Mouse (Mus musculus): ENCODE measurements around the gene Gse1.
A peak's percentile ranks its signal among the peaks of the same experiment; 100 is the strongest.

Gene Gse1

GRCm38 (mm10) chr8:120513638-120514461 lies 285.6 kb downstream of the Gse1 start:
- DNase-seq (ENCODE audit: low read depth, low spot score) = no peak

DNA sequence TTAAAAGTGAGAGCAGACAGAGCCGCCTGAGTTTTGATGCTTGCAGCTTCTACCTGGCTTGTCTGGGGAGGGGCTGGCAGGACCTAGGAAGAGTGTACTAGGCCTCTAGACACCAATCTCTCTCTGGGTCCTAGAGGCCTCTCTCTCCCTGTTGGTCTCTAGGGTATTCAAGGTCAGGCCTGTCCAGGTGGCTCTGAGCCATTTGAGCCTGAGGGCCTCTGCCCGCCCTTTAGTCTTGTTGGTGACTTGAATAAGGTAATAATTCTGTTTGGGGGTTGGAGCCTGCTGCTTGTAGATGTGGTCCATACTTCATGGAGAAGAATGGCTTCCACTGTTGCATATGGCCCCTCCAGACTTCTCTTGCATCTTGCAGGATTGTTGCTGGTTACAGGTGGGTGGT lies 287.0 kb downstream of the Gse1 start:
- no peak for DNase-seq (ENCODE audit: low read depth, low spot score)

- no peak for DNase-seq (ENCODE audit: low read depth, low spot score)
Measured at GRCm38 (mm10) chr8:120515650-120516049, 287.4 kb downstream of the Gse1 start.

DNA sequence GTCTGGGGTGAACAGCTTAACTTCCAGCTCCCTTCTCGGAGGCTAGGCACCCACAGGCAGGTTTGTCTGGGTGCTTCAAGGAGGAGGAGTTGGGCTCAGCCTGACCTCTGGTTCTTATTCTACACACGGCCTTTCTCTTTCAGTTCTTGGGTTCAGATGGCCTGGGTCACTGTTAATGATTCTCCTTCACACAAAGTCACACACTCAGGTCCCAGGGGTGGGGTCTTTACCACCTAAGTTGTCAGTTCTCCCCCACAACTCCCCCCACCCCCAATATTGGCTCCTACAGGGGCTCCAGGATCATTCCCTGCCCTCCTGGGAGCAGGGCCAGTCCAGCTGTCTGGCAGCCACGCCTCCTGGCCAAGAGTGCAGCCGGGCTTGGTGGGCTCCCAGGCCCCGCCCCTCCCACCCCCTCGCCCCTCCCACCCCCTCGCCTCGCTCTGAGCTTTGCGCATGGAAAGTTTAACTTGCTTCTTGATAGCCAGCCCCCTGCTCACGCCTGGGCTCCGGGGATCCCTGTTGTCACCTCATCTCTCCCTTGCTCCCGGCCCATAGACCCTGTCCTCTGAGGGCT lies 288.0 kb downstream of the Gse1 start:
- no peak for DNase-seq (ENCODE audit: low read depth, low spot score)

DNA sequence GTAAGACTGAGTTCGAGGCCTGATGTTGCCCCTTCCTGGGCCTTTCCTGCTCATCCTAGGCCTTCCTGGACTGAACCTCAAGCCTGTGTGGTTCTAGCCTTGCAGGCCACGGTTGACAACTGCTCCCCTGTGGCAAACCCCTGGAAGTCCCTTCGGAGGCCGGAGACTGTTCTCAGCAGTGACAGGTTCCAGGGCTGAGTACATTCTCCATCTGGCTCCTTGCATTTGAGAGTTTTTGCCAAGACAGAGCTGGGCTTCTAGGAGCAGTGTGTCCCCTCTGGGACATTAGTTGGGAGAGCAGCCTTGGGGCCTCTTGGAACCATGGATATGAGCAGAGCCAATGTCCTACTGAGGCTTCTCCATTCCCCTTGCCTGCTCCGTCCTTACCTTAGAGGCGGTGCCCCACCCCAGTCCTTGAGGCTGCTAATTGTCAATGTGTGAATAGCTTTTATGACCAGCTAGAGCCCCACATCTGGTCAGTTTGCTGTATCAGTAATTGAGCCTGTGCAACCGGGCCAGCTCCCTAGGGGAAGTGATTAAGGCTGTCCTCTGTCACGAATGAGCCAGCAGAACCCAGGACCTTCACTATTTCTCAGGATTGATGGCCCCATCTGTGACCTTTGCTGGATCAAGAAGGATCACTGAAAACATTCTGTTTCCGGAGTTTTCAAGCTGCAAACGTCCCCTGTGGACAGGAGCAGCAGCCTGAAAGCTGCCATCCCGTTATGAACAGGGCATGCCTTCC lies 289.6 kb downstream of the Gse1 start:
- DNase-seq (ENCODE audit: low read depth, low spot score) = no peak

- peak; percentile 58 for DNase-seq (ENCODE audit: low read depth, low spot score)
Measured at GRCm38 (mm10) chr8:120518736-120519534, 290.7 kb downstream of the Gse1 start.

DNA sequence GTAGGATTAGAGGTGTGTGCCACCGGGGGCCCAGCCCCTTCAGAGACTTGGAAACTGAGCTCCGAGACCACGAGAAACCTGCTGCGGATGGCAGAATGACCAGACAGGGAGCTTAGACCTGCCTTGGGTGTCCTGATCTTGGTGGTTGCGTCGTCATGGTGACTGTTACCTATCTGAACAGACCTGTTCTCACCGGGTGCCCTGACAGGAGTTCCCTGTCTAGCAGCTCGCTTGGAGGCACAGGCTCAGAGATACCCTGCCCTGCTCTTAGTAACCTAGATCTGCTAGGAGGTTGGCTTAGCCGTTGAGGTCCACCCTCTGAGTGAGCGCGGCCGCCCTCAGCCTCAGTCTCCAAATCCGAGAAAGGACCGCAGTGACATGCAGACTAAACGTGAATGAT lies 292.0 kb downstream of the Gse1 start:
- no peak for DNase-seq (ENCODE audit: low read depth, low spot score)

- no peak for DNase-seq (ENCODE audit: low read depth, low spot score)
Measured at GRCm38 (mm10) chr8:120520707-120521590, 292.7 kb downstream of the Gse1 start.

- DNase-seq (ENCODE audit: low read depth, low spot score) = no peak
Measured at GRCm38 (mm10) chr8:120521591-120521965, 293.3 kb downstream of the Gse1 start.

DNA sequence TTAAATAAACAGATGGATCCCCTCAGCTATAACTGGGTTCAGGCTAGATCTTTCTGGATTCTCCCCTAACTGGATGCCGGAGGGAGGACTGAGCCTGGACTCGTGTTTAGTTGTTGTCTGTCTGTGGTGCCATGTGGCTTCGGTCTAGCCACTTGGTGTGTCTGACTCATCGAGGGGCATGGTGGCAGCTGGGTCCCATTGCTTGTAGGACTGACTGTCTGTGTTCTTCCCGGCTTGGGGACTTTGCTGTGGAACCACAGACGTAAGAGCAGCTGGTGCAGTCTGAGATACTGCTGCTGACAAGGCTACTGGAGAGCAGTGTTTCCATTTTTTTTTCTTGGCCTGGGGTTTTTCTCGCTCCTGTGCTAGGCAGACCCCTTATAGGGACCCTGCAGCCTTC lies 295.4 kb downstream of the Gse1 start:
- DNase-seq (ENCODE audit: low read depth, low spot score) = no peak

DNA sequence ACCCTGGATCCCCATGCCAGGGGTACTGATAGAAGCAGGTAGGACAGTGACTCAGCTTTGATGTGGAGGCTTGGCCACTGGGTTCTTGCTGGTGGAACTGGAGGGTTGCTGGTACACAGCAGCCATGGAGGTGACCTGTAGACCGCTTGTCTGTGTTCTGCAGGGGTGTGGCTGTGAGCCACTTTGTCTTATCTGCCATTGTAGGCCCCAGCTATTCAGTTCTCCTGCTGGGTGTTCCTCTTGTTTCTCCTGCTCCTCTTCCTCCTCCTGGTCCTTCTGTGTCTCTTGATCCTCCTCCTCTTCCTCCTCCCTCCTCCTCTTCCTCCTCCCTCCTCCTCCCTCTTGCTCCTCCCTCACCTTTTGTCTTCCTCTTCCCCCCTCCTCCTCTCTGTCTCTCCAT lies 296.9 kb downstream of the Gse1 start:
- DNase-seq (ENCODE audit: low read depth, low spot score) = no peak

DNA sequence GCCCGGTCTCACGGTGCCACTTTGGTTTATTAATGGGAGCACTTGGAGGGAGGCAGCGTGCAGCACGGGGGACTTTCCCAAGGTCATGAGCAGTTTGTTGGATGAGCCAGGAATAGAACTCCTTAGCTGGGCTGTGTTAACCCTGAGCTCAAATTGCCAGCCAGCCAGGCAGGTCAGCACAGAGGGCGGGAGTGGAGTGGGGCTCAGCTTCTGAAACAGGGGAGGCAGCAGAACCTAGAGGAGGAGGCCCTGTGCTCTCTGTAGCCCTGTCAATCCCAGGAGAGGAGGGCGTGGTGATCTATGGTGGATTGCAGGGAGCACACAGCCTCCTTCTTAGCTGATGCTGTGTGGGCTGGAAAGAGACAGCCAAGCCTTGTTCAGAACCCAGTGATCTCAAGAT lies 297.6 kb downstream of the Gse1 start:
- no peak for DNase-seq (ENCODE audit: low read depth, low spot score)

DNA sequence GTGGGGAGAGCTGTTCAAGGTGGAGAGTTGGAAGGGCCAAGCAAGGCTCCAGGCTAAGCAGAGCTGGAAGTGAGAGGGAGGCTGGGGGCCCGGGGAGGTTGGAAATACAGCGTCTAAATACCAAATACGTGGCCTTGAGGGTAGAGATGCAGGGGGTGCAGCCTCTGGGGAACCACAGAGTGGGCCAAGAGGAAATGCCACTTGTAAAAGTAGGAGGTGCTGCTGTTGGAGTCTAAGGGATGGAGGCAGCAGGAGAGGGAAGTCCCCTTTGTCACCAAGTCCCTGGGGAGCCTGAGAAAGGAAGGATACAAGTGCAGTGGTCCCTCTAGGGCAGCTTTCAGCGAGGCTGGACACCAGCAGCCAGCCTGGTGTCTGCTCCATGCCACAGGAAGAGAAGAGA lies 298.3 kb downstream of the Gse1 start:
- no peak for DNase-seq (ENCODE audit: low read depth, low spot score)

- no peak for DNase-seq (ENCODE audit: low read depth, low spot score)
Measured at GRCm38 (mm10) chr8:120528332-120528731, 300.1 kb downstream of the Gse1 start.

- DNase-seq (ENCODE audit: low read depth, low spot score) = no peak
Measured at GRCm38 (mm10) chr8:120529226-120529625, 301.0 kb downstream of the Gse1 start.

GRCm38 (mm10) chr8:120530954-120531656 lies 302.8 kb downstream of the Gse1 start:
- DNase-seq (ENCODE audit: low read depth, low spot score) = no peak

- DNase-seq (ENCODE audit: low read depth, low spot score) = no peak
Measured at GRCm38 (mm10) chr8:120531775-120532516, 303.7 kb downstream of the Gse1 start.

- no peak for DNase-seq (ENCODE audit: low read depth, low spot score)
Measured at GRCm38 (mm10) chr8:120532517-120533215, 304.4 kb downstream of the Gse1 start.

GRCm38 (mm10) chr8:120533380-120533779 lies 305.1 kb downstream of the Gse1 start:
- DNase-seq (ENCODE audit: low read depth, low spot score) = no peak

Measured in c-Kit-negative CD71-positive TER-119-positive erythroid progenitor cells, embryonic 14.5 days (primary cell).